Mouse (Mus musculus) heart, embryonic 15.5 days (tissue): ENCODE data around the gene Lrrc66. TPM values are rescaled to one million over a fixed set of nuclear protein-coding genes. Genes with fewer than 3 reads are reported as not detected.

Experiments
- ATAC-seq: fragments of 200-750 bp; cut with Nextera tagmentation; replicated peaks from 2 replicates; pipeline ENCODE4 v1.8.0; 2017; ENCODE audit warnings: low read depth, moderate TSS enrichment; ENCODE audit not compliant: insufficient number of reproducible peaks, insufficient read depth, low FRiP score
- H3K27ac ChIP-seq: fragments of 300-500 bp; sonication (generic); 2 replicates; pipeline ENCODE4 v1.5.1; 2015; ENCODE audit warnings: mild to moderate bottlenecking, inconsistent platforms
- H3K27me3 ChIP-seq: fragments of 300-500 bp; sonication (generic); 2 replicates; pipeline ENCODE4 v1.6.1; 2015; ENCODE audit warnings: inconsistent platforms
- H3K36me3 ChIP-seq: fragments of 300-500 bp; sonication (generic); 2 replicates; pipeline ENCODE4 v1.6.1; 2015; ENCODE audit warnings: mild to moderate bottlenecking, inconsistent platforms
- H3K4me1 ChIP-seq: fragments of 300-500 bp; sonication (generic); replicated peaks from 2 replicates; pipeline ENCODE4 v1.6.1; 2015; ENCODE audit warnings: inconsistent platforms
- H3K4me2 ChIP-seq: fragments of 300-500 bp; sonication (generic); 2 replicates; pipeline ENCODE4 v1.6.1; 2015; ENCODE audit warnings: inconsistent platforms, mild to moderate bottlenecking, moderate library complexity
- H3K4me3 ChIP-seq: fragments of 300-500 bp; sonication (generic); 2 replicates; pipeline ENCODE4 v1.5.1; 2015; ENCODE audit warnings: mild to moderate bottlenecking, inconsistent platforms
- H3K9ac ChIP-seq: fragments of 300-500 bp; sonication (generic); 2 replicates; pipeline ENCODE4 v1.6.1; 2015; ENCODE audit warnings: mild to moderate bottlenecking, inconsistent platforms
- H3K9me3 ChIP-seq: fragments of 300-500 bp; sonication (generic); replicated peaks from 2 replicates; pipeline ENCODE4 v1.6.1; 2016; ENCODE audit warnings: inconsistent platforms
- WGBS: fragments of 180-500 bp; shearing (Covaris S2); methylation state at CpG from one replicate; pipeline ENCODE4 v1.1.7; 2015; ENCODE audit warnings: mixed read lengths; 5-methylcytosine and 5-hydroxymethylcytosine counted together
- polyA plus RNA-seq: library from polyadenylated mRNA; unstranded; fragments of >200 nt; fragmentation: Nextera tagmentation; extraction: Ambion mirVana; gene quantifications from 2 replicates; pipeline ENCODE4 v1.2.1, GENCODE M21; 2015

Lrrc66 gene
- polyA plus RNA-seq, 1 experiment from 2014 or later = 0.05 TPM

GRCm38 (mm10) chr5:73578131-73578530, 54.2 kb downstream of the Lrrc66 start:
- ATAC-seq = no peak
- WGBS = 71% methylated on average over 3 of the region's 3 CpGs
- Histone ChIP-seq H3K27me3 (no peaks in the 10 kb centered on the region), H3K27ac (no peak overlapping the region), H3K36me3 (no peaks in the 10 kb centered on the region), H3K9me3 (no peaks in the 10 kb centered on the region), H3K4me1 (no peaks in the 10 kb centered on the region), H3K9ac (no peak overlapping the region), H3K4me2 (no peak overlapping the region), H3K4me3 (no peak overlapping the region)

- Histone ChIP-seq H3K36me3 (no peaks in the 10 kb centered on the region), H3K4me1 (no peaks in the 10 kb centered on the region), H3K27ac (no peak overlapping the region), H3K4me3 (no peak overlapping the region), H3K4me2 (no peak overlapping the region), H3K9ac (no peak overlapping the region), H3K9me3 (no peaks in the 10 kb centered on the region), H3K27me3 (no peaks in the 10 kb centered on the region)
- WGBS = 63% methylated on average over 7 of the region's 7 CpGs
- no peak for ATAC-seq
Observed at GRCm38 (mm10) chr5:73576708-73577107, 55.6 kb downstream of the Lrrc66 start.

- ATAC-seq = no peak
- no peak overlapping the region for H3K27ac ChIP-seq
- no peak overlapping the region for H3K4me2 ChIP-seq
- 92% methylated on average over 4 of the region's 4 CpGs for WGBS
- no peaks in the 10 kb centered on the region for H3K9me3 ChIP-seq
- no peak overlapping the region for H3K4me3 ChIP-seq
- no peaks in the 10 kb centered on the region for H3K4me1 ChIP-seq
- H3K9ac ChIP-seq = no peak overlapping the region
- H3K27me3 ChIP-seq = no peaks in the 10 kb centered on the region
- no peaks in the 10 kb centered on the region for H3K36me3 ChIP-seq
Observed at GRCm38 (mm10) chr5:73574616-73575015, 57.7 kb downstream of the Lrrc66 start.

GRCm38 (mm10) chr5:73573789-73574188, 58.5 kb downstream of the Lrrc66 start:
- H3K9ac ChIP-seq = no peak overlapping the region
- no peak for ATAC-seq
- no peak overlapping the region for H3K4me2 ChIP-seq
- no peak overlapping the region for H3K27ac ChIP-seq
- no peaks in the 10 kb centered on the region for H3K27me3 ChIP-seq
- no peak overlapping the region for H3K4me3 ChIP-seq
- 78% methylated on average over 7 of the region's 7 CpGs for WGBS
- no peaks in the 10 kb centered on the region for H3K36me3 ChIP-seq
- no peaks in the 10 kb centered on the region for H3K4me1 ChIP-seq
- H3K9me3 ChIP-seq = no peaks in the 10 kb centered on the region

GRCm38 (mm10) chr5:73572846-73573245, 59.5 kb downstream of the Lrrc66 start:
- no peak overlapping the region for H3K9ac ChIP-seq
- H3K27me3 ChIP-seq = no peaks in the 10 kb centered on the region
- no peaks in the 10 kb centered on the region for H3K4me1 ChIP-seq
- no peaks in the 10 kb centered on the region for H3K36me3 ChIP-seq
- no peak overlapping the region for H3K4me3 ChIP-seq
- H3K9me3 ChIP-seq = no peaks in the 10 kb centered on the region
- ATAC-seq = no peak
- no peak overlapping the region for H3K27ac ChIP-seq
- H3K4me2 ChIP-seq = no peak overlapping the region
- 72% methylated on average over 2 of the region's 2 CpGs for WGBS

DNA sequence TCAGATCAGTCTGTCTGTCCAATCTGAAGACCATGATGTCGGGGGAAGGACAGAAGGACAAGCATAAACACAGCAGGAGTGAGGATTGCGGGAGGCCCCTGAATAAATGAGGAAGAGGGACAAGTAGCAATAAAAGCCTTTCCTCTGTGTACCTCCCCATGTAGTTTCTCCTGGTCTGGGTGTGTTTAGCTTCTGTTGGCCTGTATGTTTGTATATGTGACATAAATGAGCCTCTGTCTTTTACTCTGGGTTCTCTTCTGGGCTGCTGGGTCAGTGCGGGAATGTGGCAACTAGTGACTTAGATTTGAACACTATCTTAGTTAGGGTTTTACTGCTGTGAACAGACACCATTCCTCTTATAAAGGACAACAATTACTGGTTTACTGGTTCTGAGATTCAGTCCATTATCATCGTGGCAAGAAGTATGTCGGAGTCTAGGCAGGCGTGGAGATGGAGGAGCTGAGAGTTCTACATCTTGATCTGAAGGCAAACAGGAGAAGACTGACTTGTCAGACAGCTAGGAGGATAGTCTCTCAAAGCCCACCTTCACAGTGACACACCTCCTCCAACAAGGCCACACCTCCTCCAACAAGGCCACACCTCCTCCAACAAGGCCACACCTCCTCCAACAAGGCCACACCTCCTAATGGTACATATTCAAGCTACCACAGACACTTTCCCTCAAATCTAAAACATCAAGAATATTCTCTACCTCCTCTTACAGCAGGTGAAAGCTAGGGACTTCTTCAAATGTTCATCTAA, 60.8 kb downstream of the Lrrc66 start:
- no peaks in the 10 kb centered on the region for H3K27me3 ChIP-seq
- no peak for ATAC-seq
- H3K9ac ChIP-seq = no peak overlapping the region
- no peaks in the 10 kb centered on the region for H3K4me1 ChIP-seq
- no peak overlapping the region for H3K4me3 ChIP-seq
- no peaks in the 10 kb centered on the region for H3K9me3 ChIP-seq
- H3K36me3 ChIP-seq = no peaks in the 10 kb centered on the region
- H3K27ac ChIP-seq = no peak overlapping the region
- WGBS = 89% methylated on average over 6 of the region's 6 CpGs
- H3K4me2 ChIP-seq = no peak overlapping the region

GRCm38 (mm10) chr5:73569181-73569580, 63.1 kb downstream of the Lrrc66 start:
- no peaks in the 10 kb centered on the region for H3K4me1 ChIP-seq
- no peaks in the 10 kb centered on the region for H3K9me3 ChIP-seq
- no peaks in the 10 kb centered on the region for H3K36me3 ChIP-seq
- no peak overlapping the region for H3K9ac ChIP-seq
- no peak overlapping the region for H3K27ac ChIP-seq
- H3K4me2 ChIP-seq = no peak overlapping the region
- H3K27me3 ChIP-seq = no peaks in the 10 kb centered on the region
- H3K4me3 ChIP-seq = no peak overlapping the region
- 72% methylated on average over 5 of the region's 5 CpGs for WGBS
- ATAC-seq = no peak

DNA sequence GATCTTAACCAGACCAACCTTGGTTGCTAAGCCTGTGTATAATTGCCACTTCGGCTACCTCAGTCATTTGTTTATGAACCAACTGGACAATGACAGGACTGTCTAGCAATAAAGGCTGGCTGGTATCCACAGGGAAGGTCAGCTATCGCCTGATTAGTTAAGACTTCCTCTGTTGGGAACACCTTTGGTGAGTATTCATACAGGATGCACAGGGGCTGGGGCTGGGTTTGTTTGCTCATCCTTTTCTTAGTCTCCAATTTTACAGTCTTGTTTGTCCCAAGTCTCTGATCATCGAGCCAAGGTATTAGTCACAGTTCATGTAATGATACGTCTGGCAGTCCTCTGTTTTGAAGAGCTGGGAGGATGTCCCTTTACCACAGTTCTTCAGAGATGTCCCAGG, 65.4 kb downstream of the Lrrc66 start:
- no peaks in the 10 kb centered on the region for H3K4me1 ChIP-seq
- H3K4me3 ChIP-seq = no peak overlapping the region
- ATAC-seq = no peak
- H3K9me3 ChIP-seq = no peaks in the 10 kb centered on the region
- no peaks in the 10 kb centered on the region for H3K36me3 ChIP-seq
- WGBS = 75% methylated on average over 4 of the region's 4 CpGs
- H3K27ac ChIP-seq = no peak overlapping the region
- H3K4me2 ChIP-seq = no peak overlapping the region
- no peaks in the 10 kb centered on the region for H3K27me3 ChIP-seq
- H3K9ac ChIP-seq = no peak overlapping the region

GRCm38 (mm10) chr5:73566119-73566518, 66.2 kb downstream of the Lrrc66 start:
- no peak overlapping the region for H3K9ac ChIP-seq
- WGBS = 69% methylated on average over 5 of the region's 5 CpGs
- no peaks in the 10 kb centered on the region for H3K36me3 ChIP-seq
- ATAC-seq = no peak
- H3K27me3 ChIP-seq = no peaks in the 10 kb centered on the region
- no peak overlapping the region for H3K4me2 ChIP-seq
- H3K27ac ChIP-seq = no peak overlapping the region
- no peaks in the 10 kb centered on the region for H3K9me3 ChIP-seq
- H3K4me1 ChIP-seq = no peaks in the 10 kb centered on the region
- no peak overlapping the region for H3K4me3 ChIP-seq

DNA sequence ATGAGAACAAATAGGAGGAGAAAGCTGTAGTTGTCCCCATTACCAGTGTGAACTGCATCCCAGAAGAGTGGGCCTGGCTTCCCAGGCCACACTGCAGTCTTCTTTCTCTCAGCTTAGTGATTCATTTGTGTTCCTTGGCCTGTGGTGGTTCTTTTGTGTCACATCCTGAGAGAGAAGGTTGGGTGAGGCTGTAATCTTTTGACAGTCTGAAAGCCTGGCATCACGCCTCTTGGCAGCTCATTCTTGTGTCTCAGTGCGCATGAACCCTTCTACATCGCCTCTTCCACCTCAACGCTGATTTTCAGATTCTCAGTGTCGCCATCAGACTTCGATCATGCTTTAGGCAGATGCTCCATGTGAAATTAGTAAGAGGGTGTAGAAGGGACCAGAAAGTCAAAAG, 68.3 kb downstream of the Lrrc66 start:
- Histone ChIP-seq H3K4me3 (no peak overlapping the region), H3K27me3 (no peaks in the 10 kb centered on the region), H3K27ac (no peak overlapping the region), H3K9ac (no peak overlapping the region), H3K4me1 (no peaks in the 10 kb centered on the region), H3K4me2 (no peak overlapping the region), H3K36me3 (no peaks in the 10 kb centered on the region), H3K9me3 (no peaks in the 10 kb centered on the region)
- WGBS = 84% methylated on average over 6 of the region's 6 CpGs
- no peak for ATAC-seq

- Histone ChIP-seq H3K4me3 (no peak overlapping the region), H3K36me3 (peaks cover 5% of the 10 kb centered on the region; the same call in 1 of the 2 replicates), H3K27me3 (no peaks in the 10 kb centered on the region), H3K27ac (no peak overlapping the region), H3K9me3 (no peaks in the 10 kb centered on the region), H3K4me1 (no peaks in the 10 kb centered on the region), H3K9ac (no peak overlapping the region), H3K4me2 (no peak overlapping the region)
- no peak for ATAC-seq
- WGBS = 88% methylated on average over 6 of the region's 6 CpGs
Observed at GRCm38 (mm10) chr5:73558756-73559155, 73.6 kb downstream of the Lrrc66 start.

- ATAC-seq = no peak
- no peak overlapping the region for H3K27ac ChIP-seq
- H3K9me3 ChIP-seq = no peaks in the 10 kb centered on the region
- no peaks in the 10 kb centered on the region for H3K27me3 ChIP-seq
- no peak overlapping the region for H3K4me2 ChIP-seq
- H3K36me3 ChIP-seq = peaks cover 5% of the 10 kb centered on the region; the same call in 1 of the 2 replicates
- H3K9ac ChIP-seq = no peak overlapping the region
- no peaks in the 10 kb centered on the region for H3K4me1 ChIP-seq
- H3K4me3 ChIP-seq = no peak overlapping the region
- 77% methylated on average over 12 of the region's 12 CpGs for WGBS
Observed at GRCm38 (mm10) chr5:73556733-73557425, 75.4 kb downstream of the Lrrc66 start.
